Mouse (Mus musculus) heart, adult 2 months (tissue): Measurements from ENCODE around the gene Copb2. TPM values are rescaled to one million over a fixed set of nuclear protein-coding genes. Genes with fewer than 3 reads are reported as not detected.

Source experiments
- DNase-seq, 2 experiments: peaks; one replicate each; pipeline ENCODE4 v3.0.0; 2021
- H3K27ac ChIP-seq: fragments of 200-600 bp; 2 replicates; pipeline ENCODE4 v1.8.1; 2022
- H3K27me3 ChIP-seq: fragments of 200-500 bp; 2 replicates; pipeline ENCODE4 v1.6.1; 2012; ENCODE audit warnings: mild to moderate bottlenecking, low read length, inconsistent platforms, mixed read lengths; ENCODE audit not compliant: control insufficient read depth, insufficient read depth
- H3K36me3 ChIP-seq: fragments of 200-500 bp; 2 replicates; pipeline ENCODE4 v1.6.1; 2012; ENCODE audit warnings: low read length, inconsistent platforms; ENCODE audit not compliant: control insufficient read depth, insufficient read depth
- H3K4me1 ChIP-seq: fragments of 200-500 bp; 2 replicates; pipeline ENCODE4 v1.6.1; 2011; ENCODE audit warnings: low read length; ENCODE audit not compliant: control insufficient read depth, insufficient read depth
- H3K4me3 ChIP-seq: fragments of 200-600 bp; 2 replicates; pipeline ENCODE4 v1.8.1; 2022
- H3K79me2 ChIP-seq: fragments of 200-500 bp; replicated peaks from 2 replicates; pipeline ENCODE4 v1.6.1; 2012; ENCODE audit warnings: mild to moderate bottlenecking, inconsistent platforms, low read length, moderate library complexity, mixed read lengths; ENCODE audit not compliant: control insufficient read depth, insufficient read depth
- H3K9ac ChIP-seq: fragments of 200-500 bp; 2 replicates; pipeline ENCODE4 v1.6.1; 2012; ENCODE audit warnings: low read depth, mild to moderate bottlenecking, control low read depth, inconsistent platforms, low read length, mixed read lengths
- CTCF ChIP-seq: fragments of 200-600 bp; IDR thresholded peaks from 2 replicates; pipeline ENCODE4 v1.8.1; 2022; ENCODE audit warnings: antibody characterized with exemption, mild to moderate bottlenecking, moderate library complexity
- EP300 ChIP-seq: fragments of 200-500 bp; IDR thresholded peaks from 2 replicates; pipeline ENCODE4 v1.6.1; 2011; ENCODE audit warnings: low read depth, low read length, control low read depth; ENCODE audit not compliant: insufficient read depth
- POLR2A ChIP-seq: fragments of 200-500 bp; IDR thresholded peaks from 2 replicates; pipeline ENCODE4 v1.6.1; 2011; ENCODE audit warnings: mild to moderate bottlenecking, low read depth, low read length, control low read depth; ENCODE audit not compliant: insufficient read depth
- WGBS: fragments of 180-500 bp; shearing (Covaris S2); methylation state at CpG from one replicate; pipeline ENCODE4 v1.1.7; 2018; 5-methylcytosine and 5-hydroxymethylcytosine counted together
- intact Hi-C: fragments of 180-260 bp; cut with DNase I; formaldehyde crosslinking; loops from one replicate; pipeline ENCODE4 v1.15.1; 2025
- polyA plus RNA-seq: library from polyadenylated mRNA; depleted of rRNA; stranded (reverse); fragments of >200 nt; gene quantifications from 2 replicates; pipeline ENCODE4 v1.2.3, GENCODE M21; 2012
- total RNA-seq, 2 experiments: library from RNA; stranded (reverse); gene quantifications; 2 replicates each; pipeline ENCODE4 v1.2.3; 2021

Gene Copb2
- total and polyA plus RNA-seq, 3 experiments = 35.2 to 103 (median 93.0) TPM

GRCm38 (mm10) chr9:98544042-98544441 lies 19.5 kb upstream of the Copb2 start:
- no peaks in the 10 kb centered on the region for H3K27me3 ChIP-seq
- H3K9ac ChIP-seq = no peak overlapping the region
- WGBS = 82% methylated on average over 3 of the region's 3 CpGs
- no peak overlapping the region for H3K27ac ChIP-seq
- H3K4me3 ChIP-seq = no peak overlapping the region
- TF ChIP-seq POLR2A (no peak), CTCF (no peak), EP300 (no peak)
- no peak for DNase-seq
- no peaks in the 10 kb centered on the region for H3K4me1 ChIP-seq
- intact Hi-C loops = loop anchor here (5.0 kb wide), 1 partner anchor 512 kb away; the partner anchor contains the start of gene Clstn2
- no peaks in the 10 kb centered on the region for H3K79me2 ChIP-seq
- H3K36me3 ChIP-seq = no peaks in the 10 kb centered on the region

- Histone ChIP-seq H3K27me3 (no peaks in the 10 kb centered on the region), H3K4me3 (no peak overlapping the region), H3K79me2 (no peaks in the 10 kb centered on the region), H3K4me1 (no peaks in the 10 kb centered on the region), H3K27ac (no peak overlapping the region), H3K9ac (no peak overlapping the region), H3K36me3 (peaks cover 13% of the 10 kb centered on the region)
- intact Hi-C loops = no loop called here
- WGBS = 79% methylated on average over 4 of the region's 4 CpGs
- no peak for TF ChIP-seq EP300
- no peak for TF ChIP-seq POLR2A
- no peak for TF ChIP-seq CTCF
- no peak for DNase-seq
Measured at GRCm38 (mm10) chr9:98583852-98584251, 20.3 kb downstream of the Copb2 start.

- WGBS = 70% methylated on average over 6 of the region's 6 CpGs
- TF ChIP-seq CTCF (no peak), EP300 (no peak), POLR2A (no peak)
- Histone ChIP-seq H3K27ac (no peak overlapping the region), H3K36me3 (no peaks in the 10 kb centered on the region), H3K9ac (no peak overlapping the region), H3K4me3 (no peak overlapping the region), H3K79me2 (no peaks in the 10 kb centered on the region; the same call in 1 of the 2 replicates), H3K27me3 (no peaks in the 10 kb centered on the region), H3K4me1 (no peaks in the 10 kb centered on the region; the same call in 1 of the 2 replicates)
- intact Hi-C loops = no loop called here
- DNase-seq = no peak
Measured at GRCm38 (mm10) chr9:98600094-98600493, 36.6 kb downstream of the Copb2 start.

GRCm38 (mm10) chr9:98601156-98601836 lies 37.8 kb downstream of the Copb2 start, which contains the start of gene Mrps22:
Gene Mrps22, minus strand, starts transcription at chr9:98601660.
- intact Hi-C loops = loop anchor here (1.0 kb wide), 1 partner anchor 38 kb away; the partner anchor contains the start of gene Copb2

GRCm38 (mm10) chr9:98601837-98602359 lies 38.4 kb downstream of the Copb2 start:
- TF ChIP-seq CTCF = no peak
- TF ChIP-seq EP300 = no peak
- no peak for TF ChIP-seq POLR2A

More at GRCm38 (mm10) chr9:98601156-98601836, 37.8 kb downstream of the Copb2 start, which contains the start of gene Mrps22:
- Histone ChIP-seq H3K27me3 (no peaks in the 10 kb centered on the region), H3K9ac (peak within 1 kb of the TSS; percentile 89), H3K27ac (peak within 1 kb of the TSS; percentile 75), H3K4me3 (peak within 1 kb of the TSS; percentile 89), H3K36me3 (no peaks in the 10 kb centered on the region), H3K79me2 (no peaks in the 10 kb centered on the region; the same call in 1 of the 2 replicates), H3K4me1 (no peaks in the 10 kb centered on the region; the same call in 1 of the 2 replicates)
- DNase-seq = peak; percentile 78 to 85
- TF ChIP-seq POLR2A = peak; percentile 90
- TF ChIP-seq CTCF = no peak
- under 1% methylated on average over 44 of the region's 44 CpGs for WGBS

GRCm38 (mm10) chr9:98604896-98605295 lies 41.4 kb downstream of the Copb2 start:
- intact Hi-C loops = no loop called here
- TF ChIP-seq CTCF (no peak), EP300 (no peak), POLR2A (no peak)
- Histone ChIP-seq H3K9ac (no peak overlapping the region), H3K79me2 (no peaks in the 10 kb centered on the region; the same call in 1 of the 2 replicates), H3K27ac (no peak overlapping the region), H3K4me3 (no peak overlapping the region), H3K36me3 (no peaks in the 10 kb centered on the region), H3K27me3 (no peaks in the 10 kb centered on the region), H3K4me1 (no peaks in the 10 kb centered on the region; the same call in 1 of the 2 replicates)
- WGBS = 61% methylated on average over 4 of the region's 4 CpGs
- DNase-seq = no peak

More at GRCm38 (mm10) chr9:98601837-98602359, 38.4 kb downstream of the Copb2 start:
- Histone ChIP-seq H3K36me3 (no peaks in the 10 kb centered on the region), H3K27ac (peak overlapping the region; percentile 75), H3K79me2 (no peaks in the 10 kb centered on the region; the same call in 1 of the 2 replicates), H3K4me3 (peak overlapping the region; percentile 89), H3K27me3 (no peaks in the 10 kb centered on the region), H3K9ac (peak overlapping the region; percentile 30; the same call in 1 of the 2 replicates), H3K4me1 (no peaks in the 10 kb centered on the region; the same call in 1 of the 2 replicates)
- no peak for DNase-seq
- intact Hi-C loops = loop anchor here (1.0 kb wide), 1 partner anchor 39 kb away; the partner anchor contains the start of gene Copb2
- 49% methylated on average over 11 of the region's 11 CpGs for WGBS
